Mouse (Mus musculus) cortical plate, adult 2 months (tissue): ENCODE data around the gene Cnksr3.

ENCODE experiments used
- CTCF ChIP-seq: fragments of 200-500 bp; IDR thresholded peaks from 2 replicates; pipeline ENCODE4 v1.5.1; 2011; ENCODE audit warnings: mild to moderate bottlenecking, control low read depth, low read length; ENCODE audit not compliant: insufficient read depth; ENCODE audit errors: extremely low read depth
- POLR2A ChIP-seq: fragments of 200-500 bp; IDR thresholded peaks from 2 replicates; pipeline ENCODE4 v1.6.1; 2011; ENCODE audit warnings: mild to moderate bottlenecking, low read length, control low read depth; ENCODE audit not compliant: insufficient read depth; ENCODE audit errors: extremely low read depth

DNA sequence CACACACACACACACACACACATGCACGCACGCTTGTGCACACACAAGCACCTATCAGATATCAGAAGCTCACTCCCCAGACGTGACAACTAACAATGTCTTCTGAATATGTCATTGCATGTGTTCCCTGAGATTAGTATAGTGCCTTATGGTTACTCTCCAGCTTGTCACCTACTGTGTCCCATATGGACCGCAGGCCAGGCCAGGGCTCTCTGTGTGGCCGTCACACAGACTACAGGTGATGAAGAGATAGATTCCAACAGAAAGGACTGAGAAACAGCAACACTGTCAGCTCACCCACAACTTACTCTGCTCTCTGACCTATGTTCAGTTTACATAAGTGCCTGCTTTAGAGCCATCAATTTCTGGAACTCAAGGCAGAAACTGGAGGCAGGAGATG, 57.2 kb downstream of the Cnksr3 start:
- TF ChIP-seq CTCF = no peak
- no peak for TF ChIP-seq POLR2A
